ENCODE assay signal across 21 mouse cellular contexts in the genomic region with DNA sequence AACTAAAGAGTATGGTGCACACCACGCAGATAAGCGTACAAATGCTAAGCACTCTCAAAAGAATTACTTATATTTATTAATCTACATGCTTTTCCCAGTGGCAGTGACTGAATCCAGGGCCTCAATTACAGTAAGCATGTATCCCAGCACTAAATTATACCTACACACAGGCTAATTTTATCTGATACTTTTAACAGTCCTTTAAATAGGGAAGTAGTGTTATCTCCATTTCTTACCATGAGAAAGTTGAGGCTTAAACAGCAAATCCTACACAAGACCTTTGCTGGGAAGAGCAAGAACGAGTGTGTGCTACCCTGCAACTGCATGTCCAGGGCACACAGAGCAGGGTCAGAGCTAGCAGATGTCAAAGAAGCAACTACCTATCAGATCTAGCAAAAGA.
"Had no signal": no experiment of that assay in that cellular context is flagged by ENCODE, and none has a peak within 500 bp of the region (broad histone marks: within the 10 kb centered on the region; RNA-seq: fewer than 3 reads in every experiment).

No protein-coding gene starts in this region.

- H3K27me3 ChIP-seq: liver, embryonic 15.5 days; lung, embryonic 15.5 days; megakaryocyte, embryonic 14.5 days; midbrain, embryonic 13.5 days; midbrain, embryonic 15.5 days; stomach, embryonic 15.5 days had no signal

- H3K4me2 ChIP-seq: liver, embryonic 15.5 days; lung, embryonic 15.5 days; midbrain, embryonic 11.5 days; midbrain, embryonic 13.5 days; midbrain, embryonic 15.5 days; stomach, embryonic 15.5 days had no signal

- H3K4me1 ChIP-seq: midbrain, embryonic 13.5 days had no signal

- H3K9me3 ChIP-seq: liver, embryonic 15.5 days; lung, embryonic 15.5 days; megakaryocyte, embryonic 14.5 days; midbrain, embryonic 13.5 days; midbrain, embryonic 15.5 days; stomach, embryonic 15.5 days had no signal

- ATAC-seq: liver, postnatal 0 days; lung, postnatal 0 days had no signal

- DNase-seq: liver, postnatal 0 days; lung, adult 2 months; lung, postnatal 14 days; lung, postnatal 36 days; right cerebral cortex, adult 18-20 months; right cerebral cortex, postnatal 25 days; right cerebral cortex, postnatal 4 days; spleen, adult 18-20 months; thymus, adult 2 months; thymus, postnatal 25 days; thymus, postnatal 4 days had no signal

- H3K36me3 ChIP-seq: liver, embryonic 15.5 days; lung, embryonic 15.5 days; midbrain, embryonic 13.5 days; midbrain, embryonic 15.5 days; stomach, embryonic 15.5 days had no signal

- H3K9ac ChIP-seq: liver, embryonic 15.5 days; liver, postnatal 0 days; lung, embryonic 15.5 days; midbrain, embryonic 13.5 days; midbrain, embryonic 15.5 days; stomach, embryonic 15.5 days had no signal

- H3K27ac ChIP-seq: liver, embryonic 15.5 days; lung, embryonic 15.5 days; macrophage; midbrain, embryonic 13.5 days; midbrain, embryonic 15.5 days; stomach, embryonic 15.5 days; stomach, postnatal 0 days had no signal

- H3K4me3 ChIP-seq: liver, embryonic 15.5 days; lung, embryonic 15.5 days; megakaryocyte, embryonic 14.5 days; midbrain, embryonic 13.5 days; midbrain, embryonic 15.5 days; stomach, embryonic 15.5 days had no signal
